ENCODE assay signal across 30 mouse cellular contexts in genomic region chr4:63604945-63605344, GRCm38 (mm10). TPM values are rescaled to one million over a fixed set of nuclear protein-coding genes. Genes with fewer than 3 reads are reported as not detected.
"Had no signal": no experiment of that assay in that cellular context is flagged by ENCODE, and none has a peak within 500 bp of the region (broad histone marks: within the 10 kb centered on the region; RNA-seq: fewer than 3 reads in every experiment).

TSS of gene Gm11213 (minus strand) at chr4:63605261.

- H3K9ac ChIP-seq: liver, embryonic 13.5 days had no signal

- DNase-seq: kidney, postnatal 25 days; layer of hippocampus, postnatal 36 days; liver, embryonic 13.5 days; lung, adult 2 months; lung, postnatal 14 days; lung, postnatal 4 days; midbrain, embryonic 14.5 days; thymus, postnatal 25 days had no signal

- H3K4me3 ChIP-seq: left cerebral cortex, adult 2 months; liver, embryonic 13.5 days had no signal

- H3K4me1 ChIP-seq: liver, embryonic 13.5 days had no signal

- H3K9me3 ChIP-seq: liver, embryonic 13.5 days had no signal

- H3K27me3 ChIP-seq: liver, embryonic 13.5 days had no signal

- H3K36me3 ChIP-seq: liver, embryonic 13.5 days had no signal

- H3K4me2 ChIP-seq: liver, embryonic 13.5 days; midbrain, embryonic 11.5 days had no signal

- H3K27ac ChIP-seq: kidney, postnatal 0 days; left cerebral cortex, adult 2 months; liver, embryonic 13.5 days had no signal

RNA-seq across cellular contexts. Expression of gene Gm11213, which starts in this region (rescaled TPM):
- total RNA-seq: layer of hippocampus, adult 8-10 months; layer of hippocampus, postnatal 10 days; layer of hippocampus, postnatal 36 days; left cerebral cortex, adult 2 months; left cerebral cortex, postnatal 10 days; left cerebral cortex, postnatal 36 days; liver, adult 2 months; megakaryocyte progenitor cell, adult 5-6 weeks; megakaryocyte-erythroid progenitor cell, adult 5-6 weeks; midbrain, postnatal 0 days had no signal
- polyA plus RNA-seq: kidney, postnatal 0 days; large intestine, adult 2 months; limb, embryonic 11.5 days; limb, embryonic 14.5 days; liver, adult 2 months; liver, embryonic 13.5 days; liver, embryonic 16.5 days; lung, adult 2 months; lung, embryonic 16.5 days; midbrain, embryonic 11.5 days; midbrain, embryonic 14.5 days; midbrain, postnatal 0 days; neural tube, embryonic 11.5 days; neural tube, embryonic 14.5 days; small intestine, adult 2 months; spleen, adult 2 months; stomach, embryonic 16.5 days; thymus, postnatal 0 days had no signal
